Mouse (Mus musculus) cerebellum, adult 8-10 months (tissue): ENCODE results near the gene Ubox5.
"Not testable (repeated sequence)": the region's sequence is repeated elsewhere in the genome, so short reads cannot be mapped to it uniquely, and the experiment has no call there.

Experiments
- DNase-seq: peaks from one replicate; pipeline ENCODE4 v3.0.0; 2022

Gene Ubox5

GRCm38 (mm10) chr2:130629839-130630203 is at the start of gene Ubox5, which contains the start of gene Fastkd5:
Gene Ubox5, minus strand, starts transcription at chr2:130630038.
Gene Fastkd5, minus strand, starts transcription at chr2:130630027.
- peak; percentile 91 for DNase-seq

GRCm38 (mm10) chr2:130679154-130679553 is 49.3 kb upstream of the Ubox5 start:
- no peak for DNase-seq

GRCm38 (mm10) chr2:130677211-130677610 is 47.4 kb upstream of the Ubox5 start:
- no peak for DNase-seq

GRCm38 (mm10) chr2:130667559-130667958 is 37.7 kb upstream of the Ubox5 start, which contains the start of gene Itpa:
Gene Itpa, plus strand, starts transcription at chr2:130667610.
- peak; percentile 85 for DNase-seq

- DNase-seq = peak; percentile 94
Measured at GRCm38 (mm10) chr2:130664102-130664701, 34.4 kb upstream of the Ubox5 start, which contains the start of gene Ddrgk1. Gene Ddrgk1, minus strand, starts transcription at chr2:130664659.

GRCm38 (mm10) chr2:130663342-130663741 is 33.5 kb upstream of the Ubox5 start:
- DNase-seq = no peak

GRCm38 (mm10) chr2:130658530-130658929 is 28.7 kb upstream of the Ubox5 start:
- no peak for DNase-seq

- DNase-seq = no peak
Measured at GRCm38 (mm10) chr2:130657541-130657940, 27.7 kb upstream of the Ubox5 start.

- no peak for DNase-seq
Measured at GRCm38 (mm10) chr2:130656536-130656935, 26.7 kb upstream of the Ubox5 start.

- DNase-seq = no peak
Measured at GRCm38 (mm10) chr2:130655660-130656339, 26.0 kb upstream of the Ubox5 start.

GRCm38 (mm10) chr2:130653760-130654159 is 23.9 kb upstream of the Ubox5 start:
- no peak for DNase-seq

GRCm38 (mm10) chr2:130653303-130653702 is 23.5 kb upstream of the Ubox5 start:
- no peak for DNase-seq

GRCm38 (mm10) chr2:130649028-130649427 is 19.2 kb upstream of the Ubox5 start:
- DNase-seq = not testable (repeated sequence)

- DNase-seq = no peak
Measured at GRCm38 (mm10) chr2:130645198-130645597, 15.4 kb upstream of the Ubox5 start.

- DNase-seq = peak; percentile 94
Measured at GRCm38 (mm10) chr2:130642684-130643369, 13.0 kb upstream of the Ubox5 start, which contains the start of gene Lzts3. Gene Lzts3, minus strand, starts transcription at chr2:130642803.

GRCm38 (mm10) chr2:130642197-130642660 is 12.4 kb upstream of the Ubox5 start:
- DNase-seq = no peak

- DNase-seq = no peak
Measured at GRCm38 (mm10) chr2:130641351-130642025, 11.7 kb upstream of the Ubox5 start.

- no peak for DNase-seq
Measured at GRCm38 (mm10) chr2:130639276-130639675, 9.4 kb upstream of the Ubox5 start.

GRCm38 (mm10) chr2:130638101-130638611 is 8.3 kb upstream of the Ubox5 start:
- no peak for DNase-seq

GRCm38 (mm10) chr2:130635847-130636246 is 6.0 kb upstream of the Ubox5 start:
- no peak for DNase-seq

- DNase-seq = peak; percentile 59
Measured at GRCm38 (mm10) chr2:130634739-130635411, 5.0 kb upstream of the Ubox5 start.
